Mouse (Mus musculus) adrenal gland, adult 8-10 months (tissue): Measurements from ENCODE around the gene Nedd8. TPM values are rescaled to one million over a fixed set of nuclear protein-coding genes. Genes with fewer than 3 reads are reported as not detected.

Source experiments
- total RNA-seq, 4 experiments: library from RNA; stranded (reverse); gene quantifications; 2 replicates each; pipeline ENCODE4 v1.2.4; 2022

Nedd8 gene
- total RNA-seq, 4 experiments from 2014 or later = 299 to 385 (median 359) TPM

Other genes with a start within 250 kb of the Nedd8 start
- 10 to 100 TPM; 51.9 to 72.7 (median 66.9) TPM for gene Dhrs4, start 193.4 kb downstream of the Nedd8 start, total RNA-seq
- 10 to 100 TPM in 2 of 4 experiments, 1 to 10 TPM in 2; 5.7 to 14.0 (median 8.6) TPM for gene Carmil3, start 181.5 kb downstream of the Nedd8 start, total RNA-seq
- under 1 TPM; 0.09 to 0.35 (median 0.27) TPM for gene Cpne6, start 161.7 kb downstream of the Nedd8 start, total RNA-seq
- gene Nrl, start 147.1 kb downstream of the Nedd8 start, total RNA-seq = not detected
- 10 to 100 TPM; 36.5 to 44.6 (median 40.6) TPM for gene Pck2, start 131.9 kb downstream of the Nedd8 start, total RNA-seq
- gene Dcaf11, start 112.1 kb downstream of the Nedd8 start, total RNA-seq = 100 to 1,000 TPM; 146 to 159 (median 158) TPM
- 1 to 10 TPM in 1 of 4 experiments, under 1 TPM in 2, not detected in 1; 0.70 to 1.2 (median 0.81) TPM for gene A730061H03Rik, start 111.7 kb downstream of the Nedd8 start, total RNA-seq
- under 1 TPM; 0.74 to 0.98 (median 0.85) TPM for gene Fitm1, start 96.5 kb downstream of the Nedd8 start, total RNA-seq
- 100 to 1,000 TPM; 253 to 384 (median 292) TPM for gene Psme1, start 94.0 kb downstream of the Nedd8 start, total RNA-seq
- 10 to 100 TPM; 47.3 to 50.6 (median 49.7) TPM for gene Emc9, start 86.8 kb downstream of the Nedd8 start, total RNA-seq
- 100 to 1,000 TPM; 325 to 423 (median 363) TPM for gene Psme2, start 81.0 kb downstream of the Nedd8 start, total RNA-seq
- gene Rnf31, start 80.4 kb downstream of the Nedd8 start, total RNA-seq = 10 to 100 TPM; 33.3 to 52.1 (median 39.2) TPM
- gene Irf9, start 68.6 kb downstream of the Nedd8 start, total RNA-seq = 10 to 100 TPM; 20.2 to 28.5 (median 27.6) TPM
- gene Rec8, start 54.1 kb downstream of the Nedd8 start, total RNA-seq = 10 to 100 TPM; 12.0 to 18.1 (median 13.1) TPM
- 100 to 1,000 TPM in 3 of 4 experiments, 10 to 100 TPM in 1; 93.7 to 140 (median 111) TPM for gene Ipo4, start 36.2 kb downstream of the Nedd8 start, total RNA-seq
- gene Gm49378, start 34.2 kb downstream of the Nedd8 start, total RNA-seq = 1 to 10 TPM in 2 of 4 experiments, not detected in 2; 1.5 to 1.9 TPM
- 100 to 1,000 TPM in 2 of 4 experiments, 10 to 100 TPM in 2; 95.2 to 101 (median 98.7) TPM for gene Tm9sf1, start 28.3 kb downstream of the Nedd8 start, total RNA-seq
- gene Tssk4, start 21.9 kb downstream of the Nedd8 start, total RNA-seq = 1 to 10 TPM in 2 of 4 experiments, under 1 TPM in 2; 0.93 to 2.0 (median 1.5) TPM
- gene Mdp1, start 11.6 kb downstream of the Nedd8 start, total RNA-seq = 10 to 100 TPM; 59.0 to 65.8 (median 62.3) TPM
- gene Gmpr2, start 183 bp downstream of the Nedd8 start, total RNA-seq = 10 to 100 TPM; 26.3 to 36.5 (median 32.8) TPM
- 10 to 100 TPM; 25.5 to 44.5 (median 34.2) TPM for gene Tinf2, start 9.7 kb upstream of the Nedd8 start, total RNA-seq
- under 1 TPM; 0.17 to 0.46 (median 0.30) TPM for gene Tgm1, start 41.8 kb upstream of the Nedd8 start, total RNA-seq
- gene Rabggta, start 50.1 kb upstream of the Nedd8 start, total RNA-seq = 10 to 100 TPM; 20.2 to 31.5 (median 26.1) TPM
- 10 to 100 TPM; 67.5 to 76.9 (median 71.0) TPM for gene Dhrs1, start 73.6 kb upstream of the Nedd8 start, total RNA-seq
- 10 to 100 TPM; 17.7 to 20.5 (median 19.1) TPM for gene Nop9, start 73.6 kb upstream of the Nedd8 start, total RNA-seq
- gene Cideb, start 86.3 kb upstream of the Nedd8 start, total RNA-seq = under 1 TPM in 2 of 4 experiments, not detected in 2; 0.31 to 0.49 TPM
- under 1 TPM in 1 of 4 experiments, not detected in 3; 0.17 TPM for gene Ltb4r2, start 89.3 kb upstream of the Nedd8 start, total RNA-seq
- gene Ltb4r1, start 93.8 kb upstream of the Nedd8 start, total RNA-seq = under 1 TPM; 0.31 to 0.75 (median 0.43) TPM
- gene Adcy4, start 112.0 kb upstream of the Nedd8 start, total RNA-seq = 1 to 10 TPM; 5.2 to 9.1 (median 7.8) TPM
- gene Ripk3, start 116.7 kb upstream of the Nedd8 start, total RNA-seq = 1 to 10 TPM; 3.0 to 6.2 (median 5.8) TPM
- gene Nfatc4, start 151.0 kb upstream of the Nedd8 start, total RNA-seq = 10 to 100 TPM; 23.3 to 45.1 (median 31.1) TPM
- 10 to 100 TPM; 14.3 to 23.2 (median 17.2) TPM for gene Nynrin, start 181.9 kb upstream of the Nedd8 start, total RNA-seq
- under 1 TPM in 3 of 4 experiments, not detected in 1; 0.05 to 0.22 (median 0.06) TPM for gene Cbln3, start 212.3 kb upstream of the Nedd8 start, total RNA-seq
- gene Khnyn, start 212.8 kb upstream of the Nedd8 start, total RNA-seq = 10 to 100 TPM; 19.1 to 27.2 (median 25.1) TPM
- gene Sdr39u1, start 228.2 kb upstream of the Nedd8 start, total RNA-seq = 10 to 100 TPM; 65.6 to 78.4 (median 73.2) TPM